18 mouse cellular contexts compared by ENCODE assay signal in the genomic region with DNA sequence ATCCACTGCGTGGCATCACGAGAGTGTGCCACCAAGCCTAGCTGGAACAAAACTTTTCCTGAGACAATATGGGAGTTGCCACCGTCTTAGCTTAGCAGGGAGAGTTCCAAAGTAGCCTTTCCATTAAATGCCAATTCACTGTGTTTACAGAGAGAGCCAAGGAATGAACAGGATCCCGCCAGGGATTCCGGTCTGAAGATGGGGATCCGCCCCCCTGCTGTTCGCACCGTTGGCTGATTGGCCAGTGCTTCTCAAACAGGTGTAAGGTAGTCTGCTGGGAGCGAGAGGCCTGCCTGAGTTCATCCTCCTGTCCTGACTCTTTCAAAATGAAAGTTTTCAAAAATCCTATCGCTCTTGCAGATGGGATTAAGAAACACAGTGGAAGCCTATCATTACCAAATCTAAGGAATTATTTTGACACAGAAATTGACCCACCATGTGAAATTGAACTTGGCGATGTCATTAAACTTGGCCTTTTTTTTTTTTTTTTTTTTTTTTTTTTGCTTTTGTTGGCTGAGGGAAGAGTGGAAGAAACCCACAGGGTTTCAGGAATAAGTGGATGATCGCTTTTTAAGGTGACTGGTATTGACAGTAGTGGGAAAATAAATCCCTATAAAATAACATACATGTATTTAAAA. TPM values are rescaled to one million over a fixed set of nuclear protein-coding genes. Genes with fewer than 3 reads are reported as not detected.
DNase-seq lines count a peak whose midpoint lies in the region; TF ChIP-seq lines count a peak whose summit lies in the region.
"Had no signal": no experiment of that assay in that cellular context is flagged by ENCODE, and none has a peak within 500 bp of the region (broad histone marks: within the 10 kb centered on the region; RNA-seq: fewer than 3 reads in every experiment).

No protein-coding gene starts in this region.

- no peaks in the 10 kb centered on the region for H3K9me3 ChIP-seq in MEL (replicated peaks; ENCODE audit: insufficient read depth, low read length)
- H3K9me3 ChIP-seq in heart, embryonic 10.5 days, result no peaks in the 10 kb centered on the region
- H3K9me3 ChIP-seq: embryonic facial prominence, embryonic 12.5 days; forebrain, embryonic 15.5 days; heart, embryonic 15.5 days; hindbrain, embryonic 13.5 days had no signal

- TF ChIP-seq EP300 in MEL (IDR thresholded peaks at IDR 0.05; ENCODE audit: low read depth in 1 of 2, low read length in 2 of 2), result no peak

- peaks cover 0 to 5% of the 10 kb centered on the region in 2 experiments; a peak in 3 of 4 replicates for H3K36me3 ChIP-seq in MEL (ENCODE audit: control insufficient read depth in 1 of 2, insufficient read depth in 2 of 2, low read length in 2 of 2)
- peaks cover 49% of the 10 kb centered on the region for H3K36me3 ChIP-seq in heart, embryonic 10.5 days

- H3K4me1 ChIP-seq in MEL (ENCODE audit: control insufficient read depth in 1 of 2, insufficient read depth in 2 of 2, low read length in 2 of 2), result peaks cover 0 to 5% of the 10 kb centered on the region in 2 experiments; a peak in 2 of 4 replicates
- H3K4me1 ChIP-seq in heart, embryonic 10.5 days, result peaks cover 37% of the 10 kb centered on the region
- H3K4me1 ChIP-seq: embryonic facial prominence, embryonic 12.5 days had no signal

- TF ChIP-seq CTCF in MEL (IDR thresholded peaks at IDR 0.05 in 2 of 3, conservative IDR thresholded peaks at IDR 0.05 in 1 of 3; ENCODE audit: control insufficient read depth in 1 of 3, insufficient read depth in 1 of 3, low read depth in 2 of 3, low read length in 3 of 3, poor library complexity in 1 of 3, severe bottlenecking in 1 of 3), result no peak

- no peaks in the 10 kb centered on the region for H3K27me3 ChIP-seq in MEL (ENCODE audit: control insufficient read depth in 1 of 2, insufficient read depth in 2 of 2, low read length in 2 of 2)
- no peaks in the 10 kb centered on the region for H3K27me3 ChIP-seq in heart, embryonic 10.5 days (ENCODE audit: insufficient read depth, poor library complexity, severe bottlenecking)
- H3K27me3 ChIP-seq: embryonic facial prominence, embryonic 12.5 days; forebrain, embryonic 15.5 days; heart, embryonic 15.5 days; hindbrain, embryonic 13.5 days had no signal

- no peak overlapping the region for H3K4me3 ChIP-seq in MEL (ENCODE audit: control insufficient read depth in 1 of 2, insufficient read depth in 1 of 2, low read depth in 2 of 2, low read length in 2 of 2)
- H3K4me3 ChIP-seq in heart, embryonic 10.5 days, result no peak overlapping the region
- H3K4me3 ChIP-seq: embryonic facial prominence, embryonic 12.5 days; forebrain, embryonic 15.5 days; heart, embryonic 15.5 days; hindbrain, embryonic 13.5 days had no signal

- H3K79me2 ChIP-seq in MEL (ENCODE audit: control insufficient read depth, insufficient read depth, low read length, poor library complexity), result no peaks in the 10 kb centered on the region

- TF ChIP-seq RAD21 in MEL (IDR thresholded peaks at IDR 0.05; ENCODE audit: low read depth, low read length), result no peak

- WGBS in heart, embryonic 10.5 days, result 54% methylated on average over 12 of the region's 12 CpGs

- DNase-seq in cerebellum, postnatal 36 days, result peak; percentile 29 to 47
- DNase-seq in cerebellum, adult 8-10 months, result no peak
- DNase-seq in ES-CJ7 (ENCODE audit: low read depth, low spot score) (peak; percentile 83), MEL (ENCODE audit: low read depth, low spot score) (no peak), MN1 (ENCODE audit: low spot score) (no peak)
- DNase-seq in heart, embryonic 10.5 days (ENCODE audit: low spot score), result no peak
- DNase-seq: adrenal gland, adult 8-10 months; adrenal gland, postnatal 36 days; gastrocnemius, postnatal 10 days; heart, adult 18-20 months; heart, postnatal 14 days; kidney, adult 11 months; kidney, adult 9 months had no signal

- no peak for TF ChIP-seq POLR2A in MEL (IDR thresholded peaks at IDR 0.05; ENCODE audit: control insufficient read depth in 1 of 2, insufficient read depth in 1 of 2, low read depth in 1 of 2, low read length in 2 of 2, poor library complexity in 1 of 2)

- no peak overlapping the region for H3K9ac ChIP-seq in MEL (ENCODE audit: control insufficient read depth, low read depth, low read length, poor library complexity, severe bottlenecking)
- H3K9ac ChIP-seq: embryonic facial prominence, embryonic 12.5 days; forebrain, embryonic 15.5 days; heart, embryonic 15.5 days; hindbrain, embryonic 13.5 days had no signal

- no peak overlapping the region for H3K27ac ChIP-seq in MEL (ENCODE audit: control insufficient read depth, low read depth, low read length)
- H3K27ac ChIP-seq in heart, embryonic 10.5 days, result no peak overlapping the region
- H3K27ac ChIP-seq: embryonic facial prominence, embryonic 12.5 days; forebrain, embryonic 15.5 days; heart, embryonic 15.5 days; hindbrain, embryonic 13.5 days; hindbrain, postnatal 0 days had no signal

TF ChIP-seq in MEL, 35 proteins besides CTCF, POLR2A, EP300 and RAD21:
- TF ChIP-seq SMC3 (IDR thresholded peaks at IDR 0.05; ENCODE audit: low read depth, low read length) (no peak), NELFE (IDR thresholded peaks at IDR 0.05; ENCODE audit: low read depth, low read length) (no peak), ZNF384 (IDR thresholded peaks at IDR 0.05; ENCODE audit: low read depth, low read length) (peak; percentile 60), MYB (IDR thresholded peaks at IDR 0.05; ENCODE audit: low read depth, low read length) (no peak), MAFK (IDR thresholded peaks at IDR 0.05; ENCODE audit: borderline replicate concordance, low read depth, low read length) (no peak), SIN3A (IDR thresholded peaks at IDR 0.05; ENCODE audit: low read length) (no peak), JUND (IDR thresholded peaks at IDR 0.05; ENCODE audit: low read depth, low read length) (no peak)

RNA-seq across cellular contexts. Expression of a gene that starts 30.8 kb away (rescaled TPM):
- 103 TPM in 2 replicates for total RNA-seq in MEL (2012; rRNA removed)
- 100 to 1,000 TPM in 1 of 2 experiments, 10 to 100 TPM in 1; 77.3 to 158 TPM for polyA plus RNA-seq in MEL (2012; ENCODE audit: insufficient read depth in 1 of 2, insufficient read length in 2 of 2, low read depth in 1 of 2, low replicate concordance in 2 of 2, missing spikeins in 1 of 2)
- 163 and 178 TPM in 2 replicates for polyA plus RNA-seq in heart, embryonic 10.5 days (2016; fragmentation: Nextera tagmentation; extraction: Ambion mirVana)

RNA-seq across cellular contexts. Expression of a gene that starts 54.3 kb away (rescaled TPM):
- 2.3 and 4.0 TPM in 2 replicates for total RNA-seq in MEL (2012; rRNA removed)
- 1 to 10 TPM in 1 of 2 experiments, not detected in 1; 6.8 TPM for polyA plus RNA-seq in MEL (2012; ENCODE audit: insufficient read depth in 1 of 2, insufficient read length in 2 of 2, low read depth in 1 of 2, low replicate concordance in 2 of 2, missing spikeins in 1 of 2)
- polyA plus RNA-seq in heart, embryonic 10.5 days (2016; fragmentation: Nextera tagmentation; extraction: Ambion mirVana), result 16.7 and 18.3 TPM in 2 replicates

Comparison
In these comparisons a context has a peak if more than half of its experiments do, and no peak if none do; other contexts are left out.
1. DNase-seq: peak in cerebellum, postnatal 36 days (2 of 2) and ES-CJ7 (single experiment); none in cerebellum, adult 8-10 months (single experiment), MEL (single experiment), MN1 (single experiment) and heart, embryonic 10.5 days (single experiment).